8 mouse cellular contexts compared by ENCODE assay signal in genomic region chrX:74312540-74313464, GRCm38 (mm10). TPM values are rescaled to one million over a fixed set of nuclear protein-coding genes. Genes with fewer than 3 reads are reported as not detected.
DNase-seq lines count a peak whose midpoint lies in the region; ATAC-seq and TF ChIP-seq lines count a peak whose summit lies in the region.

TSS of gene Fam50a (plus strand) at chrX:74313033.

- peaks cover 53% of the 10 kb centered on the region for H3K36me3 ChIP-seq in embryonic facial prominence, embryonic 10.5 days (replicated peaks)
- H3K36me3 ChIP-seq in intestine, postnatal 0 days (ENCODE audit: control insufficient read depth, insufficient read depth), result peaks cover 10% of the 10 kb centered on the region; the same call in 1 of the 2 replicates
- H3K36me3 ChIP-seq in midbrain, embryonic 11.5 days (ENCODE audit: control insufficient read depth, insufficient read depth, low read length), result peaks cover 6% of the 10 kb centered on the region

- intact Hi-C loops in left cerebral cortex, postnatal 4 days (cut with DNase I), result no loop called here

- peak; percentile 95 for ATAC-seq in intestine, postnatal 0 days
- peak; percentile 97 for ATAC-seq in midbrain, embryonic 11.5 days (ENCODE audit: low FRiP score)

- peak within 1 kb of the TSS; percentile 70 for H3K9ac ChIP-seq in intestine, postnatal 0 days (ENCODE audit: low read depth, low read length)
- H3K9ac ChIP-seq in midbrain, embryonic 11.5 days (ENCODE audit: low read length), result peak within 1 kb of the TSS; percentile 74

- 22% methylated on average over 59 of the region's 59 CpGs for WGBS in embryonic facial prominence, embryonic 10.5 days
- 23% methylated on average over 58 of the region's 59 CpGs for WGBS in intestine, postnatal 0 days
- WGBS in midbrain, embryonic 11.5 days, result 14% methylated on average over 57 of the region's 59 CpGs

- peak within 1 kb of the TSS; percentile 77 for H3K4me2 ChIP-seq in intestine, postnatal 0 days (replicated peaks; ENCODE audit: low read depth)
- peak within 1 kb of the TSS; percentile 75 for H3K4me2 ChIP-seq in midbrain, embryonic 11.5 days

- peak within 1 kb of the TSS; percentile 73 for H3K4me3 ChIP-seq in embryonic facial prominence, embryonic 10.5 days
- H3K4me3 ChIP-seq in intestine, postnatal 0 days (ENCODE audit: low read depth, low read length), result peak within 1 kb of the TSS; percentile 53
- H3K4me3 ChIP-seq in midbrain, embryonic 11.5 days (ENCODE audit: low read depth, low read length), result peak within 1 kb of the TSS; percentile 53

- H3K4me1 ChIP-seq in embryonic facial prominence, embryonic 10.5 days, result peaks cover 8% of the 10 kb centered on the region; the same call in 1 of the 2 replicates
- H3K4me1 ChIP-seq in intestine, postnatal 0 days (replicated peaks; ENCODE audit: control insufficient read depth, insufficient read depth, low read length), result no peaks in the 10 kb centered on the region
- no peaks in the 10 kb centered on the region for H3K4me1 ChIP-seq in midbrain, embryonic 11.5 days (ENCODE audit: control insufficient read depth, insufficient read depth, low read length)

- H3K9me3 ChIP-seq in embryonic facial prominence, embryonic 10.5 days, result no peaks in the 10 kb centered on the region
- no peaks in the 10 kb centered on the region for H3K9me3 ChIP-seq in intestine, postnatal 0 days (ENCODE audit: control insufficient read depth)
- no peaks in the 10 kb centered on the region for H3K9me3 ChIP-seq in midbrain, embryonic 11.5 days (ENCODE audit: control insufficient read depth, low read length)

- peak within 1 kb of the TSS; percentile 89 for H3K27ac ChIP-seq in embryonic facial prominence, embryonic 10.5 days (replicated peaks)
- peak within 1 kb of the TSS; percentile 78 for H3K27ac ChIP-seq in intestine, postnatal 0 days (ENCODE audit: low read depth, low read length)
- peak within 1 kb of the TSS; percentile 20; the same call in 1 of the 2 replicates for H3K27ac ChIP-seq in midbrain, embryonic 11.5 days (ENCODE audit: low read depth, low read length)

- peak; percentile 93 for DNase-seq in adrenal gland, postnatal 14 days
- peak; percentile 89 for DNase-seq in embryonic facial prominence, embryonic 10.5 days (ENCODE audit: low spot score)
- no peak for DNase-seq in gonadal fat pad, adult 2 months (ENCODE audit: low read depth)
- DNase-seq in left cerebral cortex, postnatal 4 days, result peak; percentile 88
- peak; percentile 95 for DNase-seq in midbrain, embryonic 11.5 days (ENCODE audit: low spot score, missing footprints)
- DNase-seq in right cerebral cortex, postnatal 4 days, result peak; percentile 78
- peak; percentile 81 for DNase-seq in yolk sac, embryonic 10.5 days (ENCODE audit: low spot score)

- TF ChIP-seq CTCF in intestine, postnatal 0 days (IDR thresholded peaks at IDR 0.05; ENCODE audit: low read depth), result no peak; the same call in 1 of the 2 replicates

- H3K27me3 ChIP-seq in embryonic facial prominence, embryonic 10.5 days (replicated peaks; ENCODE audit: low read depth, poor library complexity, severe bottlenecking), result no peaks in the 10 kb centered on the region
- H3K27me3 ChIP-seq in intestine, postnatal 0 days (replicated peaks; ENCODE audit: control insufficient read depth, insufficient read depth, low read length), result no peaks in the 10 kb centered on the region
- H3K27me3 ChIP-seq in midbrain, embryonic 11.5 days (ENCODE audit: control insufficient read depth, insufficient read depth, low read length), result no peaks in the 10 kb centered on the region

RNA-seq across cellular contexts. Expression of gene Fam50a, which starts in this region (rescaled TPM):
- total RNA-seq in adrenal gland, postnatal 14 days (2021), result 53.1 and 56.0 TPM in 2 replicates
- polyA plus RNA-seq in embryonic facial prominence, embryonic 10.5 days (2016; fragmentation: Nextera tagmentation; extraction: Ambion mirVana), result 60.2 and 60.4 TPM in 2 replicates
- 13.3 and 19.5 TPM in 2 replicates for polyA plus RNA-seq in gonadal fat pad, adult 2 months (2012; rRNA removed)
- 35.6 and 42.9 TPM in 2 replicates for polyA plus RNA-seq in intestine, postnatal 0 days (2015; fragmentation: Nextera tagmentation; extraction: Ambion mirVana)
- total RNA-seq in left cerebral cortex, postnatal 4 days (2021), result 10 to 100 TPM; 45.7 to 49.8 TPM
- polyA plus RNA-seq in midbrain, embryonic 11.5 days (2014; fragmentation: Nextera tagmentation; extraction: Ambion mirVana), result 58.1 and 59.2 TPM in 2 replicates

Comparison
In these comparisons a context has a peak if more than half of its experiments do, and no peak if none do; other contexts are left out.
1. H3K27ac ChIP-seq: peak in every context shown above with its lines; median percentile 89 in embryonic facial prominence, embryonic 10.5 days; 78 in intestine, postnatal 0 days; 20 in midbrain, embryonic 11.5 days.